Mouse (Mus musculus) cerebellum, adult 9-10 months (tissue): ENCODE results near the gene Ms4a6c.
"Not testable (repeated sequence)": the region's sequence is repeated elsewhere in the genome, so short reads cannot be mapped to it uniquely, and the experiment has no call there.

Experiments
- DNase-seq: peaks from one replicate; pipeline ENCODE4 v3.0.0; 2022

Ms4a6c gene

GRCm38 (mm10) chr19:11504857-11505256, 35.7 kb downstream of the Ms4a6c start:
- DNase-seq: no peak

GRCm38 (mm10) chr19:11513458-11513857, 44.3 kb downstream of the Ms4a6c start:
- DNase-seq: no peak

DNA sequence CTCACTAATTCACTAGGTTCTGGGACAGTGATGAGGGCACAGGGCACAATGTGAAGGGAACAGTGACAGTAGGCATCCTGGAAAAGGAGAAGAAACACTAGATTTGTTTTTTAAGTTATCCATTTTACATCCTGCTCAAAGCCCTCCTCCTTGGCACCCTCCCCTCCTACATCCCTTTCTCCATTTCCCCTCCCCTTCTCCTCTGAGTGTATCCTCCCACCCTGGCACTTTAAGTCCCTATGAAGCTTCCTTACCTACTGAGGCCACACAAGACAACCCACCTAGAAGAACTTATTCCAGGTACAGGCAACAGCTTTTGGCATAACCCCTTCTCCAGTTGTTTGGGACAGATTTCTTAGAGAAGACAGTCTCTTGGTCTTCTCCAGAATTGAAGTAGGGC, 47.1 kb downstream of the Ms4a6c start, which contains the start of gene Ms4a6b:
TSS of gene Ms4a6b (plus strand) at position 267 of the 400 bp plus-strand sequence.
- no peak for DNase-seq

DNA sequence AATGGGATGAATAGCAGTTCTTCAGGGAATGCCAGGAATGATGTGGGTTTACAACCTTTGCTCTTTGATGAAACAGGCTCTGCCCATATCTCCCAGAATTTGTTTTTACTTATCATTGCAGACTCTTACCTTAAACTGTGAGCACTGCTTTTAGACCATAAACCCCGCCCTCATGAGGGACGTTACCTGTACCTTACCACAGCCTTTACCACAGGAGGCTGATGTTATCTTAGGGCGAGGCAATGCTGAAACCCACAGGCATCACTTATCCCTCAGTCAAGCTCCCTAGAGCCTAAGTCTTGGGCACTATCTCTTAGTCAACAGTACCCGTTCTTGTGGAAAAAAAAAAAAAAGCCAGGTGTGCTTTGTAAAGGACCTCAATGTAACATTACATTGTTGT, 47.7 kb downstream of the Ms4a6c start:
- DNase-seq: no peak

DNA sequence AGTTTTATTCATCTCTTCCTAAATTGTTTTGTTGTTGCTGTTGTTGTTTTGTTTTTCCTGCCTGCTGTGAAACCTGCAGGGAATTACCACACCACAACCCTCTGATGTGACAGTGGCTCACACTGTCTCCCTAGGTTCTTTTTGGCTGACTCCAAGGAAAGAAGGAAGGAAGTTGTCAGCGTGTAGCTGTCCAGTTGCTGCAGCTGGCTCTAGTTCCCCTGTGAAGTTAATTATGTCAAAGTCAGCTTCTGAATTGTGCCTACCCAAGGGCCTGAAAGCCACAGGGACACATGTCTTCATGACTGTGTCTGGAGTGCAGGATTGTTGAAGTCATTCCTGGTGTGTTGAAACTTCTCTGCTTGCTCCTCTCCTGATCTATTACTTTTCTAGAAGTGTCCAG, 48.2 kb downstream of the Ms4a6c start:
- DNase-seq: not testable (repeated sequence)

GRCm38 (mm10) chr19:11518356-11518755, 49.2 kb downstream of the Ms4a6c start:
- DNase-seq: not testable (repeated sequence)

GRCm38 (mm10) chr19:11520146-11520545, 51.0 kb downstream of the Ms4a6c start:
- DNase-seq: no peak
